Mouse (Mus musculus) hindbrain, embryonic 10.5 days (tissue): Measurements from ENCODE around the gene Tcte2. TPM values are rescaled to one million over a fixed set of nuclear protein-coding genes. Genes with fewer than 3 reads are reported as not detected.
A peak's percentile ranks its signal among the peaks of the same experiment; 100 is the strongest.

Source experiments
- DNase-seq: peaks from one replicate; pipeline ENCODE4 v3.0.0-alpha.2; 2017; ENCODE audit warnings: low spot score
- H3K27ac ChIP-seq: fragments of 300-500 bp; sonication (generic); 2 replicates; pipeline ENCODE4 v1.5.1; 2016; ENCODE audit warnings: mild to moderate bottlenecking, moderate library complexity
- H3K27me3 ChIP-seq: fragments of 300-500 bp; sonication (generic); 2 replicates; pipeline ENCODE4 v1.6.1; 2016; ENCODE audit warnings: mild to moderate bottlenecking; ENCODE audit not compliant: poor library complexity, insufficient read depth, severe bottlenecking
- H3K36me3 ChIP-seq: fragments of 300-500 bp; sonication (generic); 2 replicates; pipeline ENCODE4 v1.6.1; 2016; ENCODE audit warnings: mild to moderate bottlenecking, moderate library complexity
- H3K4me1 ChIP-seq: fragments of 300-500 bp; sonication (generic); replicated peaks from 2 replicates; pipeline ENCODE4 v1.6.1; 2016; ENCODE audit warnings: mild to moderate bottlenecking
- H3K4me3 ChIP-seq: fragments of 300-500 bp; sonication (generic); 2 replicates; pipeline ENCODE4 v1.5.1; 2016; ENCODE audit warnings: mild to moderate bottlenecking, moderate library complexity
- H3K9me3 ChIP-seq: fragments of 300-500 bp; sonication (generic); 2 replicates; pipeline ENCODE4 v1.6.1; 2016; ENCODE audit warnings: mild to moderate bottlenecking, moderate library complexity
- WGBS: fragments of 180-500 bp; shearing (Covaris S2); methylation state at CpG from one replicate; pipeline ENCODE4 v1.1.7; 2016; 5-methylcytosine and 5-hydroxymethylcytosine counted together
- polyA plus RNA-seq: library from polyadenylated mRNA; unstranded; fragments of >200 nt; fragmentation: Nextera tagmentation; extraction: Ambion mirVana; gene quantifications from 2 replicates; pipeline ENCODE4 v1.2.1, GENCODE M21; 2016

Tcte2 gene
- polyA plus RNA-seq, 1 experiment from 2014 or later = 7.5 TPM

GRCm38 (mm10) chr17:13742941-13743708 is 18.5 kb downstream of the Tcte2 start:
- no peak overlapping the region for H3K4me3 ChIP-seq
- 48% methylated on average over 7 of the region's 7 CpGs for WGBS
- no peak for DNase-seq
- H3K27me3 ChIP-seq = no peaks in the 10 kb centered on the region
- peaks cover 27% of the 10 kb centered on the region for H3K4me1 ChIP-seq
- H3K27ac ChIP-seq = peak overlapping the region; percentile 24
- no peaks in the 10 kb centered on the region for H3K9me3 ChIP-seq
- H3K36me3 ChIP-seq = no peaks in the 10 kb centered on the region

GRCm38 (mm10) chr17:13742334-13742733 is 19.3 kb downstream of the Tcte2 start:
- Histone ChIP-seq H3K9me3 (no peaks in the 10 kb centered on the region), H3K4me1 (peaks cover 35% of the 10 kb centered on the region), H3K4me3 (no peak overlapping the region), H3K27me3 (no peaks in the 10 kb centered on the region), H3K27ac (no peak overlapping the region), H3K36me3 (no peaks in the 10 kb centered on the region)
- WGBS = 37% methylated on average over 2 of the region's 2 CpGs
- no peak for DNase-seq

GRCm38 (mm10) chr17:13741611-13742010 is 20.0 kb downstream of the Tcte2 start:
- H3K4me3 ChIP-seq = no peak overlapping the region
- H3K27me3 ChIP-seq = no peaks in the 10 kb centered on the region
- H3K9me3 ChIP-seq = no peaks in the 10 kb centered on the region
- no peak for DNase-seq
- 82% methylated on average over 7 of the region's 7 CpGs for WGBS
- no peaks in the 10 kb centered on the region for H3K36me3 ChIP-seq
- H3K4me1 ChIP-seq = peaks cover 38% of the 10 kb centered on the region
- H3K27ac ChIP-seq = no peak overlapping the region

- peak overlapping the region; percentile 45; the same call in 1 of the 2 replicates for H3K27ac ChIP-seq
- H3K36me3 ChIP-seq = no peaks in the 10 kb centered on the region
- DNase-seq = no peak
- H3K4me3 ChIP-seq = no peak overlapping the region
- no peaks in the 10 kb centered on the region for H3K27me3 ChIP-seq
- 62% methylated on average over 2 of the region's 2 CpGs for WGBS
- H3K9me3 ChIP-seq = no peaks in the 10 kb centered on the region
- H3K4me1 ChIP-seq = peaks cover 42% of the 10 kb centered on the region
Measured at GRCm38 (mm10) chr17:13740796-13741195, 20.8 kb downstream of the Tcte2 start.

- H3K27me3 ChIP-seq = no peaks in the 10 kb centered on the region
- no peaks in the 10 kb centered on the region for H3K9me3 ChIP-seq
- DNase-seq = no peak
- no peaks in the 10 kb centered on the region for H3K36me3 ChIP-seq
- H3K4me1 ChIP-seq = peaks cover 43% of the 10 kb centered on the region
- WGBS = 67% methylated on average over 5 of the region's 5 CpGs
- no peak overlapping the region for H3K4me3 ChIP-seq
- H3K27ac ChIP-seq = no peak overlapping the region
Measured at GRCm38 (mm10) chr17:13739981-13740380, 21.6 kb downstream of the Tcte2 start.

GRCm38 (mm10) chr17:13738916-13739315 is 22.7 kb downstream of the Tcte2 start:
- no peak overlapping the region for H3K27ac ChIP-seq
- 94% methylated on average over 2 of the region's 2 CpGs for WGBS
- H3K9me3 ChIP-seq = no peaks in the 10 kb centered on the region
- H3K27me3 ChIP-seq = no peaks in the 10 kb centered on the region
- no peak overlapping the region for H3K4me3 ChIP-seq
- H3K36me3 ChIP-seq = no peaks in the 10 kb centered on the region
- DNase-seq = no peak
- H3K4me1 ChIP-seq = peaks cover 43% of the 10 kb centered on the region

- 59% methylated on average over 7 of the region's 7 CpGs for WGBS
- H3K4me3 ChIP-seq = no peak overlapping the region
- no peaks in the 10 kb centered on the region for H3K9me3 ChIP-seq
- no peaks in the 10 kb centered on the region for H3K36me3 ChIP-seq
- H3K4me1 ChIP-seq = peaks cover 36% of the 10 kb centered on the region
- no peak for DNase-seq
- 0 out of 2 replicates have a peak overlapping the region, but pooled peaks have one; percentile 35 for H3K27ac ChIP-seq
- no peaks in the 10 kb centered on the region for H3K27me3 ChIP-seq
Measured at GRCm38 (mm10) chr17:13738121-13738776, 23.4 kb downstream of the Tcte2 start.

GRCm38 (mm10) chr17:13737336-13737735 is 24.3 kb downstream of the Tcte2 start:
- 68% methylated on average over 6 of the region's 6 CpGs for WGBS
- Histone ChIP-seq H3K36me3 (no peaks in the 10 kb centered on the region), H3K27me3 (no peaks in the 10 kb centered on the region), H3K4me1 (peaks cover 32% of the 10 kb centered on the region), H3K27ac (peak overlapping the region; percentile 35; the same call in 1 of the 2 replicates), H3K4me3 (no peak overlapping the region), H3K9me3 (no peaks in the 10 kb centered on the region)
- DNase-seq = no peak

GRCm38 (mm10) chr17:13735803-13736282 is 25.8 kb downstream of the Tcte2 start:
- no peak for DNase-seq

GRCm38 (mm10) chr17:13735057-13735456 is 26.6 kb downstream of the Tcte2 start:
- WGBS = 88% methylated on average over 5 of the region's 5 CpGs
- H3K36me3 ChIP-seq = no peaks in the 10 kb centered on the region
- H3K27me3 ChIP-seq = no peaks in the 10 kb centered on the region
- no peak overlapping the region for H3K4me3 ChIP-seq
- peaks cover 26% of the 10 kb centered on the region for H3K4me1 ChIP-seq
- DNase-seq = no peak
- no peaks in the 10 kb centered on the region for H3K9me3 ChIP-seq
- H3K27ac ChIP-seq = no peak overlapping the region

More at GRCm38 (mm10) chr17:13735803-13736282, 25.8 kb downstream of the Tcte2 start:
- no peaks in the 10 kb centered on the region for H3K9me3 ChIP-seq
- peaks cover 28% of the 10 kb centered on the region for H3K4me1 ChIP-seq
- 80% methylated on average over 8 of the region's 8 CpGs for WGBS
- H3K36me3 ChIP-seq = no peaks in the 10 kb centered on the region
- H3K27ac ChIP-seq = no peak overlapping the region
- H3K27me3 ChIP-seq = no peaks in the 10 kb centered on the region
- H3K4me3 ChIP-seq = no peak overlapping the region

GRCm38 (mm10) chr17:13733971-13734370 is 27.7 kb downstream of the Tcte2 start:
- no peaks in the 10 kb centered on the region for H3K27me3 ChIP-seq
- WGBS = 91% methylated on average over 5 of the region's 5 CpGs
- H3K4me1 ChIP-seq = peaks cover 26% of the 10 kb centered on the region
- DNase-seq = no peak
- no peaks in the 10 kb centered on the region for H3K36me3 ChIP-seq
- no peaks in the 10 kb centered on the region for H3K9me3 ChIP-seq
- no peak overlapping the region for H3K27ac ChIP-seq
- H3K4me3 ChIP-seq = no peak overlapping the region

GRCm38 (mm10) chr17:13732685-13733084 is 28.9 kb downstream of the Tcte2 start:
- peaks cover 19% of the 10 kb centered on the region for H3K4me1 ChIP-seq
- WGBS = 56% methylated on average over 8 of the region's 8 CpGs

GRCm38 (mm10) chr17:13731727-13732112 is 29.9 kb downstream of the Tcte2 start:
- no peak overlapping the region; the same call in 1 of the 2 replicates for H3K27ac ChIP-seq

More at GRCm38 (mm10) chr17:13732685-13733084, 28.9 kb downstream of the Tcte2 start:
- no peak for DNase-seq
- H3K27ac ChIP-seq = no peak overlapping the region
- H3K9me3 ChIP-seq = no peaks in the 10 kb centered on the region
- H3K27me3 ChIP-seq = no peaks in the 10 kb centered on the region
- no peak overlapping the region for H3K4me3 ChIP-seq
- H3K36me3 ChIP-seq = no peaks in the 10 kb centered on the region

More at GRCm38 (mm10) chr17:13731727-13732112, 29.9 kb downstream of the Tcte2 start:
- DNase-seq = no peak
- peaks cover 13% of the 10 kb centered on the region; the same call in 1 of the 2 replicates for H3K4me1 ChIP-seq
- 55% methylated on average over 4 of the region's 4 CpGs for WGBS
- no peak overlapping the region for H3K4me3 ChIP-seq
- H3K27me3 ChIP-seq = no peaks in the 10 kb centered on the region
- H3K9me3 ChIP-seq = no peaks in the 10 kb centered on the region
- H3K36me3 ChIP-seq = no peaks in the 10 kb centered on the region
